Mouse (Mus musculus): ENCODE measurements around the gene Selenof. TPM values are rescaled to one million over a fixed set of nuclear protein-coding genes. Genes with fewer than 3 reads are reported as not detected.

Selenof gene
- total and polyA plus RNA-seq, 3 experiments, result 265 to 1,760 (median 316) TPM

GRCm38 (mm10) chr3:144579796-144580195, 9.7 kb downstream of the Selenof start:
- H3K9ac ChIP-seq (ENCODE audit: control insufficient read depth, low read depth, low read length, poor library complexity, severe bottlenecking), result no peak overlapping the region
- H3K79me2 ChIP-seq (ENCODE audit: control insufficient read depth, insufficient read depth, low read length, poor library complexity), result peaks cover 33% of the 10 kb centered on the region
- H3K4me1 ChIP-seq (ENCODE audit: control insufficient read depth in 1 of 2, insufficient read depth in 2 of 2, low read length in 2 of 2), result peaks cover 9 to 10% of the 10 kb centered on the region in 2 experiments
- H3K27me3 ChIP-seq (ENCODE audit: control insufficient read depth in 1 of 2, insufficient read depth in 2 of 2, low read length in 2 of 2), result no peaks in the 10 kb centered on the region
- DNase-seq (ENCODE audit: low read depth, low spot score), result no peak
- no peaks in the 10 kb centered on the region for H3K9me3 ChIP-seq (replicated peaks; ENCODE audit: insufficient read depth, low read length)
- no peak overlapping the region for H3K27ac ChIP-seq (ENCODE audit: control insufficient read depth, low read depth, low read length)
- TF ChIP-seq SIN3A (IDR thresholded peaks at IDR 0.05; ENCODE audit: low read length) (no peak), KAT2A (conservative IDR thresholded peaks at IDR 0.05; ENCODE audit: low read depth, low read length) (no peak), TCF12 (IDR thresholded peaks at IDR 0.05; ENCODE audit: low read depth, low read length) (no peak), RAD21 (IDR thresholded peaks at IDR 0.05; ENCODE audit: low read depth, low read length) (no peak), CHD2 (IDR thresholded peaks at IDR 0.05; ENCODE audit: low read length) (no peak), UBTF (IDR thresholded peaks at IDR 0.05; ENCODE audit: borderline replicate concordance, insufficient read depth, low read depth, low read length) (no peak), SMC3 (IDR thresholded peaks at IDR 0.05; ENCODE audit: low read depth, low read length) (no peak), NELFE (IDR thresholded peaks at IDR 0.05; ENCODE audit: low read depth, low read length) (no peak)
- H3K36me3 ChIP-seq (ENCODE audit: control insufficient read depth in 1 of 2, insufficient read depth in 2 of 2, low read length in 2 of 2), result peaks cover 31 to 41% of the 10 kb centered on the region in 2 experiments
- H3K4me3 ChIP-seq (ENCODE audit: control insufficient read depth in 1 of 2, insufficient read depth in 1 of 2, low read depth in 2 of 2, low read length in 2 of 2), result no peak overlapping the region

- no peak for DNase-seq (ENCODE audit: low read depth, low spot score)
- no peak for TF ChIP-seq RCOR1 (IDR thresholded peaks at IDR 0.05; ENCODE audit: low read depth, low read length)
- TF ChIP-seq NRF1 (IDR thresholded peaks at IDR 0.05; ENCODE audit: insufficient read depth, low read depth, low read length, poor library complexity, severe bottlenecking), result no peak
- no peak for TF ChIP-seq MAFK (IDR thresholded peaks at IDR 0.05; ENCODE audit: borderline replicate concordance, low read depth, low read length)
- TF ChIP-seq BHLHE40 (IDR thresholded peaks at IDR 0.05; ENCODE audit: borderline replicate concordance, low read depth, low read length), result no peak
- TF ChIP-seq UBTF (IDR thresholded peaks at IDR 0.05; ENCODE audit: borderline replicate concordance, insufficient read depth, low read depth, low read length), result no peak
- no peak for TF ChIP-seq E2F4 (IDR thresholded peaks at IDR 0.05; ENCODE audit: borderline replicate concordance, low read depth, low read length)
- no peak for TF ChIP-seq MXI1 (IDR thresholded peaks at IDR 0.05; ENCODE audit: low read depth, low read length)
- no peak for TF ChIP-seq TCF12 (IDR thresholded peaks at IDR 0.05; ENCODE audit: low read depth, low read length)
- TF ChIP-seq ETS1 (IDR thresholded peaks at IDR 0.05; ENCODE audit: low read depth, low read length), result no peak
- no peak for TF ChIP-seq ZNF384 (IDR thresholded peaks at IDR 0.05; ENCODE audit: low read depth, low read length)
- no peak for TF ChIP-seq POLR2AphosphoS2 (IDR thresholded peaks at IDR 0.05; ENCODE audit: low read length)
- no peak for TF ChIP-seq POLR2AphosphoS5 (IDR thresholded peaks at IDR 0.05; ENCODE audit: borderline replicate concordance, low read depth, low read length)
- no peak overlapping the region for H3K27ac ChIP-seq (ENCODE audit: control insufficient read depth, low read depth, low read length)
- H3K4me1 ChIP-seq (ENCODE audit: control insufficient read depth in 1 of 2, insufficient read depth in 2 of 2, low read length in 2 of 2), result peaks cover 9 to 10% of the 10 kb centered on the region in 2 experiments
- no peaks in the 10 kb centered on the region for H3K9me3 ChIP-seq (replicated peaks; ENCODE audit: insufficient read depth, low read length)
- H3K4me3 ChIP-seq (ENCODE audit: control insufficient read depth in 1 of 2, insufficient read depth in 1 of 2, low read depth in 2 of 2, low read length in 2 of 2), result no peak overlapping the region
- H3K27me3 ChIP-seq (ENCODE audit: control insufficient read depth in 1 of 2, insufficient read depth in 2 of 2, low read length in 2 of 2), result no peaks in the 10 kb centered on the region
- H3K36me3 ChIP-seq (ENCODE audit: control insufficient read depth in 1 of 2, insufficient read depth in 2 of 2, low read length in 2 of 2), result peaks cover 31 to 41% of the 10 kb centered on the region in 2 experiments
- peaks cover 29% of the 10 kb centered on the region for H3K79me2 ChIP-seq (ENCODE audit: control insufficient read depth, insufficient read depth, low read length, poor library complexity)
- H3K9ac ChIP-seq (ENCODE audit: control insufficient read depth, low read depth, low read length, poor library complexity, severe bottlenecking), result no peak overlapping the region
These were observed 10.2 kb downstream of the Selenof start for GRCm38 (mm10) chr3:144580281-144580680.

All from MEL (cell line).